Mouse (Mus musculus) kidney, embryonic 15.5 days (tissue): ENCODE measurements around the gene Olfr102. TPM values are rescaled to one million over a fixed set of nuclear protein-coding genes. Genes with fewer than 3 reads are reported as not detected.

Experiments
- ATAC-seq: fragments of 200-750 bp; cut with Nextera tagmentation; replicated peaks from 2 replicates; pipeline ENCODE4 v1.8.0; 2017; ENCODE audit warnings: moderate TSS enrichment; ENCODE audit not compliant: low FRiP score
- H3K27ac ChIP-seq: fragments of 300-500 bp; sonication (generic); 2 replicates; pipeline ENCODE4 v1.5.1; 2015; ENCODE audit warnings: mild to moderate bottlenecking, inconsistent platforms
- H3K27me3 ChIP-seq: fragments of 300-500 bp; sonication (generic); 2 replicates; pipeline ENCODE4 v1.6.1; 2015; ENCODE audit warnings: inconsistent platforms
- H3K36me3 ChIP-seq: fragments of 300-500 bp; sonication (generic); 2 replicates; pipeline ENCODE4 v1.6.1; 2015; ENCODE audit warnings: inconsistent platforms
- H3K4me1 ChIP-seq: fragments of 300-500 bp; sonication (generic); 2 replicates; pipeline ENCODE4 v1.6.1; 2015; ENCODE audit warnings: inconsistent platforms
- H3K4me2 ChIP-seq: fragments of 300-500 bp; sonication (generic); 2 replicates; pipeline ENCODE4 v1.6.1; 2015; ENCODE audit warnings: moderate library complexity, mild to moderate bottlenecking, inconsistent platforms
- H3K4me3 ChIP-seq: fragments of 300-500 bp; sonication (generic); replicated peaks from 2 replicates; pipeline ENCODE4 v1.5.1; 2015; ENCODE audit warnings: mild to moderate bottlenecking, inconsistent platforms
- H3K9ac ChIP-seq: fragments of 300-500 bp; sonication (generic); 2 replicates; pipeline ENCODE4 v1.6.1; 2015; ENCODE audit warnings: mild to moderate bottlenecking, inconsistent platforms
- H3K9me3 ChIP-seq: fragments of 300-500 bp; sonication (generic); replicated peaks from 2 replicates; pipeline ENCODE4 v1.6.1; 2016; ENCODE audit warnings: inconsistent platforms
- WGBS: fragments of 180-500 bp; shearing (Covaris S2); methylation state at CpG from one replicate; pipeline ENCODE4 v1.1.7; 2015; ENCODE audit warnings: mixed read lengths; 5-methylcytosine and 5-hydroxymethylcytosine counted together
- polyA plus RNA-seq: library from polyadenylated mRNA; unstranded; fragments of >200 nt; fragmentation: Nextera tagmentation; extraction: Ambion mirVana; gene quantifications from 2 replicates; pipeline ENCODE4 v1.2.1, GENCODE M21; 2015

The Olfr102 gene
- polyA plus RNA-seq, 1 experiment from 2014 or later = not detected

- H3K9me3 ChIP-seq = no peaks in the 10 kb centered on the region
- no peak within 1 kb of the TSS for H3K9ac ChIP-seq
- H3K4me2 ChIP-seq = no peak within 1 kb of the TSS
- H3K36me3 ChIP-seq = no peaks in the 10 kb centered on the region
- no peak for ATAC-seq
- H3K4me1 ChIP-seq = no peaks in the 10 kb centered on the region
- no peak within 1 kb of the TSS for H3K4me3 ChIP-seq
- H3K27me3 ChIP-seq = no peaks in the 10 kb centered on the region
- H3K27ac ChIP-seq = no peak within 1 kb of the TSS
- 82% methylated on average over 1 of the region's 1 CpGs for whole genome bisulfite sequencing
Observed at GRCm38 (mm10) chr17:37263626-37264025, 53.2 kb downstream of the Olfr102 start, which contains the start of gene Olfr98. Olfr98 (minus strand) TSS chr17:37263749.

Other genes starting within 250 kb of the Olfr102 start
- gene Olfr90, start 228.6 kb downstream of the Olfr102 start, polyA plus RNA-seq = 0.05 TPM in 1 of 2 replicates, not detected in the other
- not detected in 2 replicates for gene Olfr91, start 218.8 kb downstream of the Olfr102 start, polyA plus RNA-seq
- gene Olfr92, start 197.0 kb downstream of the Olfr102 start, polyA plus RNA-seq = not detected in 2 replicates
- not detected in 2 replicates for gene Olfr93, start 155.6 kb downstream of the Olfr102 start, polyA plus RNA-seq
- gene Ubd, start 123.2 kb downstream of the Olfr102 start, polyA plus RNA-seq = not detected in 2 replicates
- not detected in 2 replicates for gene Olfr94, start 116.1 kb downstream of the Olfr102 start, polyA plus RNA-seq
- not detected in 2 replicates for gene Olfr95, start 103.9 kb downstream of the Olfr102 start, polyA plus RNA-seq
- gene Olfr96, start 96.9 kb downstream of the Olfr102 start, polyA plus RNA-seq = not detected in 2 replicates
- not detected in 2 replicates for gene Olfr97, start 79.7 kb downstream of the Olfr102 start, polyA plus RNA-seq
- not detected in 2 replicates for gene Olfr98, start 53.3 kb downstream of the Olfr102 start, polyA plus RNA-seq
- 1.5 and 1.8 TPM in 2 replicates for gene H2-M3, start 46.8 kb downstream of the Olfr102 start, polyA plus RNA-seq
- not detected in 2 replicates for gene Olfr99, start 33.6 kb downstream of the Olfr102 start, polyA plus RNA-seq
- gene Olfr101, start 12.7 kb downstream of the Olfr102 start, polyA plus RNA-seq = not detected in 2 replicates
- not detected in 2 replicates for gene Olfr103, start 22.6 kb upstream of the Olfr102 start, polyA plus RNA-seq
- gene Olfr104-ps, start 42.5 kb upstream of the Olfr102 start, polyA plus RNA-seq = not detected in 2 replicates
- gene Olfr105-ps, start 62.0 kb upstream of the Olfr102 start, polyA plus RNA-seq = not detected in 2 replicates
- not detected in 2 replicates for gene Olfr106-ps, start 73.3 kb upstream of the Olfr102 start, polyA plus RNA-seq
- gene Olfr107, start 82.2 kb upstream of the Olfr102 start, polyA plus RNA-seq = not detected in 2 replicates
- gene Olfr108, start 128.4 kb upstream of the Olfr102 start, polyA plus RNA-seq = not detected in 2 replicates
- not detected in 2 replicates for gene Olfr109, start 141.9 kb upstream of the Olfr102 start, polyA plus RNA-seq
- gene H2-M2, start 166.5 kb upstream of the Olfr102 start, polyA plus RNA-seq = not detected in 2 replicates
- not detected in 2 replicates for gene Olfr110, start 175.4 kb upstream of the Olfr102 start, polyA plus RNA-seq
- not detected in 2 replicates for gene Olfr111, start 191.0 kb upstream of the Olfr102 start, polyA plus RNA-seq